Comparison of ENCODE assay signal across 9 mouse cellular contexts in genomic region chr5:9724287-9724955, GRCm38 (mm10). TPM values are rescaled to one million over a fixed set of nuclear protein-coding genes. Genes with fewer than 3 reads are reported as not detected.
DNase-seq lines count a peak whose midpoint lies in the region; ATAC-seq lines count a peak whose summit lies in the region.
"Had no signal": no experiment of that assay in that cellular context is flagged by ENCODE, and none has a peak within 500 bp of the region (broad histone marks: within the 10 kb centered on the region; RNA-seq: fewer than 3 reads in every experiment).

No protein-coding gene starts in this region.

- no peaks in the 10 kb centered on the region for H3K9me3 ChIP-seq in neural tube, embryonic 11.5 days (ENCODE audit: control insufficient read depth, low read length)
- no peaks in the 10 kb centered on the region for H3K9me3 ChIP-seq in limb, embryonic 10.5 days (replicated peaks)
- H3K9me3 ChIP-seq in stomach, embryonic 15.5 days, result no peaks in the 10 kb centered on the region

- H3K27ac ChIP-seq in neural tube, embryonic 11.5 days (ENCODE audit: low read depth, low read length), result no peak overlapping the region
- no peak overlapping the region for H3K27ac ChIP-seq in limb, embryonic 10.5 days
- H3K27ac ChIP-seq in stomach, embryonic 15.5 days, result no peak overlapping the region
- H3K27ac ChIP-seq: macrophage had no signal

- ATAC-seq in neural tube, embryonic 11.5 days (ENCODE audit: insufficient read depth, low FRiP score, low TSS enrichment), result peak; percentile 20; the same call in 1 of the 2 replicates
- ATAC-seq in stomach, embryonic 15.5 days (ENCODE audit: insufficient read depth, low FRiP score, low read depth), result no peak

- peaks cover 6% of the 10 kb centered on the region; the same call in 1 of the 2 replicates for H3K27me3 ChIP-seq in neural tube, embryonic 11.5 days (ENCODE audit: control insufficient read depth, insufficient read depth, low read length)
- peaks cover 39% of the 10 kb centered on the region for H3K27me3 ChIP-seq in limb, embryonic 10.5 days (ENCODE audit: low read depth, poor library complexity, severe bottlenecking)
- peaks cover 12% of the 10 kb centered on the region for H3K27me3 ChIP-seq in stomach, embryonic 15.5 days (replicated peaks)

- 11% methylated on average over 13 of the region's 13 CpGs for WGBS in neural tube, embryonic 11.5 days
- WGBS in limb, embryonic 10.5 days, result 14% methylated on average over 13 of the region's 13 CpGs
- WGBS in stomach, embryonic 15.5 days, result 17% methylated on average over 13 of the region's 13 CpGs

- peak; percentile 16 to 18 for DNase-seq in cerebellum, postnatal 10 days
- no peak for DNase-seq in cerebellum, adult 18-20 months
- no peak for DNase-seq in neural tube, embryonic 11.5 days (ENCODE audit: low spot score)
- DNase-seq in neural tube, embryonic 10.5 days (ENCODE audit: extremely low spot score, low spot score), result no peak
- DNase-seq in limb, embryonic 10.5 days (ENCODE audit: low spot score), result peak; percentile 29
- DNase-seq in MN1 (ENCODE audit: low spot score), result no peak
- DNase-seq in lung, postnatal 36 days, result no peak

- H3K4me2 ChIP-seq in neural tube, embryonic 11.5 days (ENCODE audit: low read depth), result peak overlapping the region; percentile 97
- peak overlapping the region; percentile 65 for H3K4me2 ChIP-seq in stomach, embryonic 15.5 days

- no peaks in the 10 kb centered on the region for H3K4me1 ChIP-seq in neural tube, embryonic 11.5 days (ENCODE audit: control insufficient read depth, insufficient read depth, low read length)
- H3K4me1 ChIP-seq in limb, embryonic 10.5 days, result peaks cover 14% of the 10 kb centered on the region
- H3K4me1 ChIP-seq in stomach, embryonic 15.5 days, result peaks cover 6% of the 10 kb centered on the region; the same call in 1 of the 2 replicates

- H3K9ac ChIP-seq in neural tube, embryonic 11.5 days (ENCODE audit: low read length), result peak overlapping the region; percentile 58
- H3K9ac ChIP-seq in stomach, embryonic 15.5 days, result no peak overlapping the region

- no peaks in the 10 kb centered on the region for H3K36me3 ChIP-seq in neural tube, embryonic 11.5 days (ENCODE audit: control insufficient read depth, insufficient read depth, low read length)
- H3K36me3 ChIP-seq in limb, embryonic 10.5 days, result no peaks in the 10 kb centered on the region
- no peaks in the 10 kb centered on the region for H3K36me3 ChIP-seq in stomach, embryonic 15.5 days

- H3K4me3 ChIP-seq in neural tube, embryonic 11.5 days (ENCODE audit: low read depth, low read length), result peak overlapping the region; percentile 50
- peak overlapping the region; percentile 58 for H3K4me3 ChIP-seq in limb, embryonic 10.5 days
- H3K4me3 ChIP-seq in stomach, embryonic 15.5 days (replicated peaks), result peak overlapping the region; percentile 34

RNA-seq across cellular contexts. Expression of gene Grm3, which starts 0.5 kb away (rescaled TPM):
- polyA plus RNA-seq in neural tube, embryonic 11.5 days (2014; fragmentation: Nextera tagmentation; extraction: Ambion mirVana), result 1.3 and 1.6 TPM in 2 replicates
- not detected in 2 replicates for polyA plus RNA-seq in limb, embryonic 10.5 days (2016; fragmentation: Nextera tagmentation; extraction: Ambion mirVana)
- 0.68 and 0.72 TPM in 2 replicates for polyA plus RNA-seq in stomach, embryonic 15.5 days (2015; fragmentation: Nextera tagmentation; extraction: Ambion mirVana)
- polyA plus RNA-seq: macrophage had no signal

Comparison
In these comparisons a context has a peak if more than half of its experiments do, and no peak if none do; other contexts are left out.
1. DNase-seq: peak in cerebellum, postnatal 10 days (2 of 2) and limb, embryonic 10.5 days (single experiment); none in cerebellum, adult 18-20 months (0 of 2), neural tube, embryonic 11.5 days (single experiment), neural tube, embryonic 10.5 days (single experiment), MN1 (single experiment) and lung, postnatal 36 days (single experiment).
2. Peak in every context shown above with its lines, with median percentiles within 50 percentile points of each other: H3K4me3 ChIP-seq.